Mouse (Mus musculus) erythroblast, adult 5-6 weeks (primary cell): Measurements from ENCODE around the gene Hdgfl3. TPM values are rescaled to one million over a fixed set of nuclear protein-coding genes. Genes with fewer than 3 reads are reported as not detected.
A peak's percentile ranks its signal among the peaks of the same experiment; 100 is the strongest.

Experiments used
- ATAC-seq: replicated peaks from 2 replicates; pipeline ENCODE4 v1.8.0; 2016; ENCODE audit warnings: moderate number of reproducible peaks, mild to moderate bottlenecking, moderate TSS enrichment, inconsistent platforms; ENCODE audit not compliant: poor library complexity, low FRiP score, severe bottlenecking
- total RNA-seq, 2 experiments: library from RNA; stranded (forward) in 1 of 2; stranded (reverse) in 1 of 2; fragments of 150-400 nt in 1 of 2; fragments of 200-764, 138-1000 nt in 1 of 2; gene quantifications; 2 replicates each; pipeline versions ENCODE4 v1.2.3 to v1.2.4; 2015 to 2017; ENCODE audit warnings: low replicate concordance in 2 of 2

Gene Hdgfl3
- total RNA-seq, 2 experiments from 2014 or later = not detected

GRCm38 (mm10) chr7:81918316-81918715, 16.0 kb downstream of the Hdgfl3 start:
- ATAC-seq = no peak

GRCm38 (mm10) chr7:81904926-81905325, 29.3 kb downstream of the Hdgfl3 start:
- ATAC-seq = no peak

GRCm38 (mm10) chr7:81904094-81904493, 30.2 kb downstream of the Hdgfl3 start:
- ATAC-seq = no peak

GRCm38 (mm10) chr7:81899361-81899760, 34.9 kb downstream of the Hdgfl3 start:
- no peak for ATAC-seq

- no peak for ATAC-seq
These were observed 49.1 kb downstream of the Hdgfl3 start for GRCm38 (mm10) chr7:81885128-81885527.

GRCm38 (mm10) chr7:81881600-81881999, 52.7 kb downstream of the Hdgfl3 start:
- ATAC-seq = no peak

GRCm38 (mm10) chr7:81880797-81881196, 53.5 kb downstream of the Hdgfl3 start:
- ATAC-seq = no peak

GRCm38 (mm10) chr7:81880286-81880685, 54.0 kb downstream of the Hdgfl3 start:
- no peak for ATAC-seq

- no peak for ATAC-seq
These were observed 58.9 kb downstream of the Hdgfl3 start for GRCm38 (mm10) chr7:81875372-81875771.

GRCm38 (mm10) chr7:81874636-81875035, 59.6 kb downstream of the Hdgfl3 start:
- ATAC-seq = no peak

GRCm38 (mm10) chr7:81873807-81874206, 60.5 kb downstream of the Hdgfl3 start:
- no peak for ATAC-seq

- no peak for ATAC-seq
These were observed 61.7 kb downstream of the Hdgfl3 start for GRCm38 (mm10) chr7:81872493-81873013.

- peak; percentile 82 for ATAC-seq
These were observed 66.1 kb downstream of the Hdgfl3 start for GRCm38 (mm10) chr7:81868158-81868557.

- ATAC-seq = no peak
These were observed 66.9 kb downstream of the Hdgfl3 start for GRCm38 (mm10) chr7:81867231-81867930.

GRCm38 (mm10) chr7:81865937-81866336, 68.3 kb downstream of the Hdgfl3 start:
- ATAC-seq = no peak

GRCm38 (mm10) chr7:81864552-81864951, 69.7 kb downstream of the Hdgfl3 start:
- no peak for ATAC-seq

GRCm38 (mm10) chr7:81862587-81863583, 71.4 kb downstream of the Hdgfl3 start:
- no peak for ATAC-seq

- ATAC-seq = no peak
These were observed 72.4 kb downstream of the Hdgfl3 start for GRCm38 (mm10) chr7:81861921-81862320.

- ATAC-seq = no peak
These were observed 72.8 kb downstream of the Hdgfl3 start for GRCm38 (mm10) chr7:81861461-81861860.

GRCm38 (mm10) chr7:81860996-81861395, 73.3 kb downstream of the Hdgfl3 start:
- ATAC-seq = no peak

- no peak for ATAC-seq
These were observed 74.2 kb downstream of the Hdgfl3 start for GRCm38 (mm10) chr7:81860071-81860470.
